Mouse (Mus musculus) embryonic fibroblast, embryonic 13.5 days (primary cell): ENCODE measurements around the gene Pltp.

ENCODE experiments used
- CTCF ChIP-seq: IDR thresholded peaks from 2 replicates; pipeline ENCODE4 v1.5.1; 2011; ENCODE audit warnings: mild to moderate bottlenecking, control low read depth, low read length, moderate library complexity, borderline replicate concordance; ENCODE audit not compliant: insufficient read depth
- POLR2A ChIP-seq: IDR thresholded peaks from 2 replicates; pipeline ENCODE4 v1.6.1; 2011; ENCODE audit warnings: low read depth, mild to moderate bottlenecking, control low read depth, low read length, moderate library complexity

- TF ChIP-seq CTCF (no peak), POLR2A (no peak)
These were observed 7.1 kb upstream of the Pltp start for GRCm38 (mm10) chr2:164864593-164864992.
